Mouse (Mus musculus): ENCODE results near the gene Sox11. TPM values are rescaled to one million over a fixed set of nuclear protein-coding genes. Genes with fewer than 3 reads are reported as not detected.

The Sox11 gene
- polyA plus RNA-seq, 1 experiment from 2014 or later = 37.5 TPM

- Histone ChIP-seq H3K9me3 (no peaks in the 10 kb centered on the region), H3K36me3 (no peaks in the 10 kb centered on the region), H3K9ac (no peak overlapping the region), H3K27me3 (replicated peaks) (no peaks in the 10 kb centered on the region), H3K27ac (no peak overlapping the region), H3K4me2 (replicated peaks) (no peak overlapping the region), H3K4me3 (replicated peaks) (no peak overlapping the region), H3K4me1 (replicated peaks) (no peaks in the 10 kb centered on the region)
- 56% methylated on average over 1 of the region's 1 CpGs for WGBS
- no peak for ATAC-seq
Measured at GRCm38 (mm10) chr12:27323423-27323822, 19.0 kb downstream of the Sox11 start.

DNA sequence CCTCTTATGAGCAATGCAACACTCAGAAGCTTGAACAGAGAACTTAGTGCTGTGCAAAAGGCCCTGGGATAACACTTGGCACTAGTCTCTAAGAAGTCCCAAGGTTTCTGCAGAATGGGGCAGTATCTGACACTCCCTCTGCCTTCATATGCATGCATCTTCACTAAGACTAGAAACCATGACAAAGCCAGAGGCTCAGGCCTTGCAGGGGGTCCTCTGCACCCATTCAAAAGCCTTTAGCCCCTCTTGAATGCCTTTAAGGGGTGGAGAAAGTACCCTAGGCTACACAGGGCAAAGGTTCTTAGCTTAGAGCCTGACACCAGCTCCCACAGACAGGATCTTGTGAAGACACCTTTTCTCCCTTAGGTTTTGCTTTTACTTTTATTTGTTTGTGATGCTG is 21.7 kb downstream of the Sox11 start:
- H3K27me3 ChIP-seq (replicated peaks) = no peaks in the 10 kb centered on the region
- no peak overlapping the region for H3K27ac ChIP-seq
- no peaks in the 10 kb centered on the region for H3K36me3 ChIP-seq
- no peaks in the 10 kb centered on the region for H3K4me1 ChIP-seq (replicated peaks)
- no peak overlapping the region for H3K4me3 ChIP-seq (replicated peaks)
- H3K4me2 ChIP-seq (replicated peaks) = no peak overlapping the region
- H3K9me3 ChIP-seq = no peaks in the 10 kb centered on the region
- no peak overlapping the region for H3K9ac ChIP-seq
- no peak for ATAC-seq

DNA sequence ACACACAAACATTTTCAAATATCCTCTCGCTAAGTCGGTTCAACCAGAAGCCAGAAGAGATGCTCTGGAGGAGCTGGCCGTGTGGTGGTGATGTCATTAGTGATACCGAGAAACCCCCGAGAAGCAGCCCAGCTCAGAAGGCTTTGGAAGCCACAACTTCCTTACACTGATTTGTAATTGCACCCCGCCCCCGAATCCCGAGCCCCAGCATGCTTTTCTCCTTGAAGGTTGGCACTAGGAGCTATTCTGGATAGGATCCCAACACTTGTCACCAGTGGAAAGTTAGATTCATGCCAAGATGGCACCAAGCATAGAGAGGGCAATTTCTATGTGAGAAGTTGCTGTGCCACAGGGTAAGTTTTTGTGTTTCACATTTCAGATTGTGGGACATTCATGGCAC is 29.4 kb downstream of the Sox11 start:
- Histone ChIP-seq H3K9me3 (no peaks in the 10 kb centered on the region), H3K4me1 (replicated peaks) (peaks cover 17% of the 10 kb centered on the region)
- 69% methylated on average over 8 of the region's 8 CpGs for WGBS

DNA sequence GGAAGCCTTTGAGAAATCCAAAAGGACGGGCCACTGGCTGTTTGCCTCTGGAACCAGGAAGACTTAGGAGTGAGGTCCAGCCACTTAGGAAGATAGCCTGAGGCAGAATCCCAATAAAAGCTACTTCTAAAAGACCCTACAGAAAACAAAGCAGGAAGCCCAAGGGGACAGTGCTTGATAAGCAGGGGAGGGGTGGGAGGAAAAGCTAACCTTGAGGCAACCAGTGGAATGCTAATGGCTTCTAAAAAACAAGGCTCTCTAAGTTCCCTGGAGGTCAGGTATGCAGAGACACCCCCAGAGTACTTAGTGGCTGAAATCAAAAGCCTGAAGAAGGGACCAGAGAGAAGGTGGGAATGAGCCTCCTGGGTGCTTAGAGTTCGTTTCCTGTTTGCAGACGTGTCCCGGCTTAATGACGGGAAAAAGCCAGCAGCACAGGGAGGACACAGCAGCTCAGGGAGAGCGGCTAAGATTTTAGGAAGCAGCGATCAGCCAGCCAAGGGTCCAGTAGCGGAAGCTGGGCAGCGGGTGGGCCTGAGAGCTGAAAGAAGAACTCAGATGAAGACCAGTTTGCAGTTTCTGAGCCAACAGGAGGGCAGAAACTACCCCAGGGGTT is 30.4 kb downstream of the Sox11 start:
- Histone ChIP-seq H3K27ac (no peak overlapping the region), H3K9me3 (no peaks in the 10 kb centered on the region), H3K36me3 (no peaks in the 10 kb centered on the region), H3K4me1 (replicated peaks) (peaks cover 17% of the 10 kb centered on the region), H3K4me3 (replicated peaks) (no peak overlapping the region), H3K4me2 (replicated peaks) (no peak overlapping the region), H3K27me3 (replicated peaks) (no peaks in the 10 kb centered on the region), H3K9ac (no peak overlapping the region)
- WGBS = 28% methylated on average over 9 of the region's 9 CpGs
- no peak for ATAC-seq

More for the DNA sequence above, 29.4 kb downstream of the Sox11 start:
- no peak for ATAC-seq
- H3K27ac ChIP-seq = no peak overlapping the region
- H3K9ac ChIP-seq = no peak overlapping the region
- no peaks in the 10 kb centered on the region for H3K27me3 ChIP-seq (replicated peaks)
- H3K36me3 ChIP-seq = no peaks in the 10 kb centered on the region
- H3K4me3 ChIP-seq (replicated peaks) = no peak overlapping the region
- H3K4me2 ChIP-seq (replicated peaks) = no peak overlapping the region

DNA sequence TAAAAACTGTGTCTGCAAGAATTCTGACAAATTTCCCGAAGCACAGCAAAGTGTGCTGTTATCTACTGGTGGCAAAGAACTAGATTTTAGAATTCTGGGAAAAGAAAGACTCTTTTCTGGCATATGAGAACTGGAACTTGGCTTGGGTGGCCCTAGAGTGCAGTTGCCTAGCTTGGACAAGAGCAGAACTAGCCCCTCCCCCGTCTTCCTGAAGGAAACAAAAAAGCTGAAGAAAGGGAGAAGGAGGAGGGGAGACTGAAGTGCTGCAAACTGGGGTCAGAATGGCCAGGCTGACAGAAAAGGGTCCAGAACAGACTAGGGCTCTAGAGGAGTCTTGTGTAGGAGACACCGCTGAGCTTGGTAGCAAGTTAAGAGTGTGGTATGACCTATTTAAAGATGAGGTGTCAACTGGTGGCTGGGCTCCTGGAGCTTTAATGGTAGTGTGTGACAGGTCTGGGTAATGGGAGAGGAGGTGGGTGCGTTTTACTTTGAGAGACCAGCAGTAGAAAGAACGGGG is 31.0 kb downstream of the Sox11 start:
- H3K9me3 ChIP-seq = no peaks in the 10 kb centered on the region
- no peak overlapping the region for H3K27ac ChIP-seq
- 45% methylated on average over 5 of the region's 5 CpGs for whole genome bisulfite sequencing
- H3K36me3 ChIP-seq = no peaks in the 10 kb centered on the region
- H3K4me1 ChIP-seq (replicated peaks) = peaks cover 17% of the 10 kb centered on the region
- no peak for ATAC-seq
- no peak overlapping the region for H3K9ac ChIP-seq
- no peak overlapping the region for H3K4me2 ChIP-seq (replicated peaks)
- H3K27me3 ChIP-seq (replicated peaks) = no peaks in the 10 kb centered on the region
- no peak overlapping the region for H3K4me3 ChIP-seq (replicated peaks)

DNA sequence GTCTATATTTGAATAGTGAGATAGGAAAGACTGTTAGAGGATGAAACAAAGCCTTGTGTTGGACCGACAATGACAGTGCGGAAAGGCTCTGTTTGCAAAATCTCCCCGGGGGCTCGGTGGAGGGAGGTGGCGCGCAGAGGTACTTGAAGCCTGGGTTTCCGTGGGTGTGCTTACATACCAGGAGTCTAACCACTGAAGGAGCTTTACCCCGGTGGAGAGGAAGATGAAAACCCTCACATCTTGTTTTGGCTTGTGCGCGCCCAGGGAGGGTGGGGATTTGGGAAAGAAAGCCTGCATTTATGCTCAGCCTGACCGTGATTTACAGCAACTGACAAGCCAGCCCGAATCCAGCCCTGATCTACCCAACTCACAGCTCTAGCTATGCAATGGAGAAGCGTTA is 31.7 kb downstream of the Sox11 start:
- Histone ChIP-seq H3K9me3 (no peaks in the 10 kb centered on the region), H3K27me3 (replicated peaks) (no peaks in the 10 kb centered on the region), H3K4me1 (replicated peaks) (peaks cover 17% of the 10 kb centered on the region), H3K4me3 (replicated peaks) (no peak overlapping the region), H3K27ac (no peak overlapping the region), H3K9ac (no peak overlapping the region), H3K36me3 (no peaks in the 10 kb centered on the region), H3K4me2 (replicated peaks) (no peak overlapping the region)
- 58% methylated on average over 13 of the region's 13 CpGs for WGBS
- no peak for ATAC-seq

DNA sequence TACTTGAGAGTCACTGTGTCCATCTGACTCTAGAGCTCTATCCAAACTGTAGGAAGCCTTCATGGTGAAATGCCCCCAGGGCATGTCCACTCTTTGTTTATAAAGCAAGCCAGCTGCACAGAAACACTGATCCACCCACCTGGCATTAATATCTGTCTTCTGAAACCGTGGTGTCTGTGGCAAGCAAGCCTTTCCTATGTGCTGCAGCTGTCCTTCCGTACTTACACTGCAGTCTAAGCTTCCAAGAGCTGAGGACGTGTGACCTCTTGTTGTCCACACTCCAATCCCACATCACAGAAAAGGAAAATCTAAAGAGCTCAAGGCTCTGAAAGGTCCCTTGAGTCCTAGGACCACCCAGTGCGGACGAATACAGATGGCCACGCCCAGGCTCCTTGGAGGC is 32.4 kb downstream of the Sox11 start:
- no peaks in the 10 kb centered on the region for H3K27me3 ChIP-seq (replicated peaks)
- 75% methylated on average over 6 of the region's 6 CpGs for WGBS
- ATAC-seq = no peak
- H3K4me2 ChIP-seq (replicated peaks) = no peak overlapping the region
- H3K9ac ChIP-seq = no peak overlapping the region
- H3K36me3 ChIP-seq = no peaks in the 10 kb centered on the region
- no peaks in the 10 kb centered on the region for H3K9me3 ChIP-seq
- no peak overlapping the region for H3K4me3 ChIP-seq (replicated peaks)
- H3K27ac ChIP-seq = no peak overlapping the region
- peaks cover 17% of the 10 kb centered on the region for H3K4me1 ChIP-seq (replicated peaks)

DNA sequence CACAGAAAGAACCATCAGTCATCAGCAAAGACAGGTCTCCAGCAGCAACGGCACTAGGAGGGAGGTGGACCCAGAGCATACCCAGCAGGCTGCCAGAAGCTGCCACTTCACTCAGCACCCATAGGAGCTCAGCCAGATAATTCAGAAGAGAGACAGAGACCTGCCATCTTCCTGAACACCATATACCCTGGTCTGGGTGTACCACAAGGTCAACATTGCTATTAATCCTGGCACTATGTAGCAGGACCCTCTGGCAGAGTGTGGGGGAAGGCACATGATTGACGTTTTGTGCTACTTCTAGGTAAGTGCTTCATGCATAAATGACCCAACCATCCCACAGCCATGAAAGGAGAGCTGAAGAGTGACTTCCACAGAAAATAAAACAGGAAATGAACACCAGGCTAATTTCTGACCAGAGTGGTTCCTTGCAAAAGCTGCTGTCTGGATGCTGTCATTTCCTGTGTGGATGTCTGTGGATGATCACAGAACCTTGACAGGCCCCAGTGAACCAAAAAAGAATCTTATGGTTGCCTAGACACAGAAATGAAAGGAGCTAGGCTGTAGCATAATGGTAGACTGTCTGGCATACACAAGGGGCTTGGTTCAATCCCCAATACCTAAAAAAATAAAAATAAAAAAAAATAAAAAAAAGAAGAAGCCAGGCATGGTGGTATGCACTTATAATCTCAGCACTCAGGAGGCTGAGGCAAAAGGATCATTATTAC is 37.5 kb downstream of the Sox11 start:
- Histone ChIP-seq H3K36me3 (no peaks in the 10 kb centered on the region), H3K4me2 (replicated peaks) (no peak overlapping the region), H3K9me3 (no peaks in the 10 kb centered on the region), H3K9ac (no peak overlapping the region), H3K4me1 (replicated peaks) (no peaks in the 10 kb centered on the region), H3K27me3 (replicated peaks) (no peaks in the 10 kb centered on the region), H3K27ac (no peak overlapping the region), H3K4me3 (replicated peaks) (no peak overlapping the region)
- 20% methylated on average over 2 of the region's 2 CpGs for WGBS
- ATAC-seq = no peak

DNA sequence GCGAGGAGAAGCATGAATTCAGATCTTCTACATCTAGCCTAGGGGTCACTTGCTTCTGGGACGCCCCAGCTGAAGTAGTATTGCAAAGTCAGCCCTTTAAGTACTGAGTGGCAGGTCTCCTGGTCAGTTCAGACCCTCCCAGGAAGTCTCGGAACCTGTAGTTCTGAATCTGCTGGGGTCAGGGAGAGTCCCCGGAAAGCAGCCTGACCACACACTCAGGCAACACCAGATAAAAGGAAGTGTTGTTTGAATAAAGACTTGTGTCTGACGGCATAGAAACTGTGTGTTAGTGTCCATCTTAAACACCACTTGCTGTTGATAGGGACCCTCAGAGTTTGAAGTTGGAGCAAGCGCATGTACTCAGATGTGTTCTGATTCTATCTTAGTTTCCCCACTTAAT is 39.2 kb downstream of the Sox11 start:
- no peak for ATAC-seq
- H3K36me3 ChIP-seq = no peaks in the 10 kb centered on the region
- no peak overlapping the region for H3K4me2 ChIP-seq (replicated peaks)
- H3K27me3 ChIP-seq (replicated peaks) = no peaks in the 10 kb centered on the region
- H3K4me1 ChIP-seq (replicated peaks) = no peaks in the 10 kb centered on the region
- H3K9me3 ChIP-seq = no peaks in the 10 kb centered on the region
- 59% methylated on average over 6 of the region's 6 CpGs for WGBS
- H3K27ac ChIP-seq = no peak overlapping the region
- H3K9ac ChIP-seq = no peak overlapping the region
- no peak overlapping the region for H3K4me3 ChIP-seq (replicated peaks)

DNA sequence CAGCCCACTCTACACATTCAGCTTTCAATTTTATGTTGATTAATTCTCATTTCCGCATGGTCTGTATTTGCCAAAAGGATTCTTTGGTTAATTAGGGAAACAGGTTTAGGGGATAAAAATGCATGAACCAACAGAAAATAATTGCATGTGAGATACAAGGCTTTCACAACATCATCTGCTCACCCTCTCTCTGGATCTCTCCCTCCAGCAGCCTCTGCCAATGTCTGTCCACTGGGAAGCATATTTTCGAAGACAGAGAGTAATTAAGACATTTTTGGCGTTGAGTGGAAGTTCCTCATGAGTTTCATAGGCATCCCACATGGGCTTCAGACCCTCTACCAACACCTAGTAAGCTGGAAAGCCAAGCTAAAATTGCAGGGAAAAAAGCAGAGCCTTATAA is 43.7 kb downstream of the Sox11 start:
- Histone ChIP-seq H3K27ac (no peak overlapping the region), H3K9me3 (no peaks in the 10 kb centered on the region), H3K27me3 (replicated peaks) (no peaks in the 10 kb centered on the region), H3K9ac (no peak overlapping the region), H3K36me3 (no peaks in the 10 kb centered on the region), H3K4me3 (replicated peaks) (no peak overlapping the region), H3K4me1 (replicated peaks) (no peaks in the 10 kb centered on the region; the same call in 1 of the 2 replicates), H3K4me2 (replicated peaks) (no peak overlapping the region)
- WGBS = 87% methylated on average over 3 of the region's 3 CpGs
- no peak for ATAC-seq

DNA sequence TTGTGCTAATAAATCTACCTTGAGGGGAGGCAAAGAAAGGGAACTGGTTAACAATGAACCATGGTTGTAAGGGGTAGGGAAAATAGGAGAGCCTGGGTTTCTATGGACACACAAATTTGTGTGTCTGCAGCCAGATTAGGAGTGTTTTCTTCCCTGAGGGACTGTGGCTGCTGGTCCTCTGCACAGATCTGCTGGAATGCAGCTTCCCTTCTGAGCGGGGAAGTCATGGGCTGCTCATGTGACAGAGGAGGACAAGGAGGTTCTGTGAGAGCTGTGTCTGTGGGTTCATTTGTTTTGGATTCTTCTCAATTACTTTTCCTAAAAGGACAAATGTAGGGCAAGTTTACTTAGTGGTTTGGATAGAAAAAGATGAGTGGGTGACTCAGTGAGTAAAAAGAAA is 48.2 kb downstream of the Sox11 start:
- Histone ChIP-seq H3K4me3 (replicated peaks) (no peak overlapping the region), H3K9ac (no peak overlapping the region), H3K27me3 (replicated peaks) (no peaks in the 10 kb centered on the region), H3K27ac (no peak overlapping the region), H3K36me3 (no peaks in the 10 kb centered on the region), H3K9me3 (no peaks in the 10 kb centered on the region), H3K4me2 (replicated peaks) (no peak overlapping the region), H3K4me1 (replicated peaks) (peaks cover 2% of the 10 kb centered on the region; the same call in 1 of the 2 replicates)
- no peak for ATAC-seq
- WGBS = 28% methylated on average over 1 of the region's 1 CpGs

DNA sequence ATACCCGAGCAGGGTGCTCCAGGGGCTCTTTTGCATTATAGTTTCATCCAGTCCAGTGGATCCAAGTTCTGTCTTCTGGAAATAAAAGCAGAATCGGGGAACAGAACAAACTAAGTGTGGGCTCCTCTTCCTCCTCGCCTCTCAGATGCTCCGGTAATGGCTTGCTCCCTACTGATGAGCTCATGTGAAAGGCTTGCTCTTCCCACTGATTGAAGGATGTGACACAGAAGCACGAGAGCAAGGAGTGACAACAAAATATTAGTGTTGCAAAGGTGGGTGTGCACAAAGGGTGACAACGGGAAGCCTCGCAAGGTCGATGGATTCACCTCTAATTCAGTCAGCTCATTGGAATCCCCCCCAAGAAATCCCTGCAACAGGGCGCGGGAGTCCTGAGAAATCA is 48.6 kb downstream of the Sox11 start:
- H3K4me1 ChIP-seq (replicated peaks) = peaks cover 2% of the 10 kb centered on the region; the same call in 1 of the 2 replicates
- H3K9me3 ChIP-seq = no peaks in the 10 kb centered on the region
- no peak overlapping the region for H3K4me3 ChIP-seq (replicated peaks)
- no peak overlapping the region for H3K9ac ChIP-seq
- WGBS = 47% methylated on average over 10 of the region's 10 CpGs
- H3K4me2 ChIP-seq (replicated peaks) = no peak overlapping the region
- H3K27ac ChIP-seq = no peak overlapping the region
- no peak for ATAC-seq
- no peaks in the 10 kb centered on the region for H3K27me3 ChIP-seq (replicated peaks)
- H3K36me3 ChIP-seq = no peaks in the 10 kb centered on the region

- no peaks in the 10 kb centered on the region for H3K9me3 ChIP-seq
- 41% methylated on average over 1 of the region's 1 CpGs for WGBS
- H3K9ac ChIP-seq = no peak overlapping the region
- peaks cover 2% of the 10 kb centered on the region; the same call in 1 of the 2 replicates for H3K4me1 ChIP-seq (replicated peaks)
- H3K27ac ChIP-seq = no peak overlapping the region
- no peak for ATAC-seq
- H3K27me3 ChIP-seq (replicated peaks) = no peaks in the 10 kb centered on the region
- no peak overlapping the region for H3K4me3 ChIP-seq (replicated peaks)
- H3K4me2 ChIP-seq (replicated peaks) = no peak overlapping the region
- H3K36me3 ChIP-seq = no peaks in the 10 kb centered on the region
Measured at GRCm38 (mm10) chr12:27293208-27293607, 49.2 kb downstream of the Sox11 start.

Data from intestine, embryonic 15.5 days (tissue).